Mouse (Mus musculus) heart, postnatal 10 days (tissue): ENCODE measurements around the gene Grin2a. TPM values are rescaled to one million over a fixed set of nuclear protein-coding genes. Genes with fewer than 3 reads are reported as not detected.

ENCODE experiments used
- DNase-seq, 2 experiments: peaks; one replicate each; pipeline ENCODE4 v3.0.0; 2021
- intact Hi-C: fragments of 180-260 bp; cut with DNase I; formaldehyde crosslinking; loops from one replicate; pipeline ENCODE4 v1.15.1; 2025
- total RNA-seq, 2 experiments: library from RNA; stranded (reverse); gene quantifications; 2 replicates each; pipeline ENCODE4 v1.2.3; 2021

The Grin2a gene
- total RNA-seq, 2 experiments from 2014 or later: 0.12 to 0.17 TPM

- intact Hi-C loops: no loop called here
- no peak for DNase-seq
Observed at GRCm38 (mm10) chr16:9760347-9760746, 235.0 kb downstream of the Grin2a start.

GRCm38 (mm10) chr16:9756849-9757248 lies 238.5 kb downstream of the Grin2a start:
- intact Hi-C loops: no loop called here
- no peak for DNase-seq

- intact Hi-C loops: no loop called here
- no peak for DNase-seq
Observed at GRCm38 (mm10) chr16:9754061-9754460, 241.3 kb downstream of the Grin2a start.

- intact Hi-C loops: no loop called here
Observed at GRCm38 (mm10) chr16:9753045-9753444, 242.3 kb downstream of the Grin2a start.

GRCm38 (mm10) chr16:9752600-9752999 lies 242.8 kb downstream of the Grin2a start:
- intact Hi-C loops: no loop called here

More at GRCm38 (mm10) chr16:9753045-9753444, 242.3 kb downstream of the Grin2a start:
- no peak for DNase-seq

GRCm38 (mm10) chr16:9751045-9751569 lies 244.3 kb downstream of the Grin2a start:
- DNase-seq: no peak
- intact Hi-C loops: no loop called here

More at GRCm38 (mm10) chr16:9752600-9752999, 242.8 kb downstream of the Grin2a start:
- no peak for DNase-seq

GRCm38 (mm10) chr16:9749661-9750060 lies 245.7 kb downstream of the Grin2a start:
- intact Hi-C loops: no loop called here
- no peak for DNase-seq

GRCm38 (mm10) chr16:9742443-9742842 lies 252.9 kb downstream of the Grin2a start:
- DNase-seq: no peak
- intact Hi-C loops: no loop called here

GRCm38 (mm10) chr16:9738679-9739078 lies 256.7 kb downstream of the Grin2a start:
- intact Hi-C loops: loop anchor here (10.0 kb wide), 1 partner anchor 734 kb away; no protein-coding TSS in a partner anchor
- DNase-seq: no peak

GRCm38 (mm10) chr16:9737131-9737530 lies 258.2 kb downstream of the Grin2a start:
- intact Hi-C loops: loop anchor here (10.0 kb wide), 1 partner anchor 732 kb away; no protein-coding TSS in a partner anchor
- no peak for DNase-seq

- intact Hi-C loops: loop anchor here (10.0 kb wide), 1 partner anchor 731 kb away; no protein-coding TSS in a partner anchor
- no peak for DNase-seq
Observed at GRCm38 (mm10) chr16:9735365-9736080, 259.8 kb downstream of the Grin2a start.

- intact Hi-C loops: no loop called here
- DNase-seq: no peak
Observed at GRCm38 (mm10) chr16:9727603-9728002, 267.8 kb downstream of the Grin2a start.

GRCm38 (mm10) chr16:9725578-9726113 lies 269.7 kb downstream of the Grin2a start:
- no peak for DNase-seq
- intact Hi-C loops: no loop called here

- no peak for DNase-seq
- intact Hi-C loops: no loop called here
Observed at GRCm38 (mm10) chr16:9711398-9711797, 284.0 kb downstream of the Grin2a start.

- DNase-seq: no peak
- intact Hi-C loops: no loop called here
Observed at GRCm38 (mm10) chr16:9709921-9710320, 285.4 kb downstream of the Grin2a start.

- intact Hi-C loops: no loop called here
- DNase-seq: no peak
Observed at GRCm38 (mm10) chr16:9697141-9697540, 298.2 kb downstream of the Grin2a start.

- DNase-seq: no peak
- intact Hi-C loops: no loop called here
Observed at GRCm38 (mm10) chr16:9694081-9694480, 301.3 kb downstream of the Grin2a start.

- DNase-seq: no peak
- intact Hi-C loops: no loop called here
Observed at GRCm38 (mm10) chr16:9688523-9689140, 306.7 kb downstream of the Grin2a start.

GRCm38 (mm10) chr16:9680572-9680971 lies 314.8 kb downstream of the Grin2a start:
- no peak for DNase-seq
- intact Hi-C loops: no loop called here

GRCm38 (mm10) chr16:9679994-9680393 lies 315.4 kb downstream of the Grin2a start:
- no peak for DNase-seq
- intact Hi-C loops: no loop called here

GRCm38 (mm10) chr16:9678750-9679149 lies 316.6 kb downstream of the Grin2a start:
- no peak for DNase-seq
- intact Hi-C loops: no loop called here

- no peak for DNase-seq
- intact Hi-C loops: no loop called here
Observed at GRCm38 (mm10) chr16:9672390-9672789, 323.0 kb downstream of the Grin2a start.
